Mouse (Mus musculus): ENCODE data around the gene Srd5a2. TPM values are rescaled to one million over a fixed set of nuclear protein-coding genes. Genes with fewer than 3 reads are reported as not detected.
A peak's percentile ranks its signal among the peaks of the same experiment; 100 is the strongest.

The Srd5a2 gene
- total RNA-seq, 2 experiments from 2014 or later: 0.23 TPM; not detected in 1

DNA sequence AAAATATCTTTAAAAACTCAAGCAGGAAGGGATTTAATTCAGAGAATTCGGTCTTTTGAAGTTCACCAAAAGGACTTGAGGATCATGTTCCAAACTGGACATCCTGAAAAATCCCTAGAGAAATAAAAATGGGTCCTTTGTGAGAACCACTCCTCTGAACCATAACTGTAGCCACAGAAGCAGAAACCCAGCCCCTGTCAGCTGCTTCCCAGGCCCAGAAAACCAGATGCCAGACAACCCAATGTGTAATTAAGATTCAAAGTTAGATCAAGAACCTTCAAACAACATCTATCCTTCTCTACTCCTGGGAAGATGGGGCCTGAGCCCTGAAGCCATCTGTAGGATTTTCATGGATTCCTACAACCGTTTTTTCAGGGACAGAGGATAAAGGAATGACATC lies 61.1 kb downstream of the Srd5a2 start:
- no peak for DNase-seq (ENCODE audit: low spot score)

DNA sequence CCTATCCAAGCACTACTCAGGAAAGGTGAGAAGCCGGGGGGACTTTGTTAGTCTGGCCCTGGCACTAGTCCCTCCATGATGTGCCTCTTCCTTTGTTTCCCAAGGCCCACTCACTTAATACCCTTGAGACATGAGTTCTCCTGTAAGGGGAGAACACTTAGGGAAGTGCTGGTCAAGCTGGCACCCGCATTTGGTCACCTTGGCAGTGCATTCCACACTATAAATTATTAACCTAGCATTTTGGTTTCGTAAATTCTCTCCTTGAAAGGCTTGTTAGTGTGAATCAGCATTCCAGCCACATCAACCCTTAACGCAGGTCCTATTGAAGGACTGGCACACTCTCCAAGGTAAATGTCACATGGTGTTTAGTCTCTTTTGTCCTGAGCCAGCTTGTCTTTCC lies 61.8 kb downstream of the Srd5a2 start:
- no peak for DNase-seq (ENCODE audit: low spot score)

GRCm38 (mm10) chr17:73984508-73984907 lies 63.2 kb downstream of the Srd5a2 start:
- no peak for DNase-seq (ENCODE audit: low spot score)

- no peak for DNase-seq (ENCODE audit: low spot score)
These were observed 64.8 kb downstream of the Srd5a2 start for GRCm38 (mm10) chr17:73982871-73983270.

DNA sequence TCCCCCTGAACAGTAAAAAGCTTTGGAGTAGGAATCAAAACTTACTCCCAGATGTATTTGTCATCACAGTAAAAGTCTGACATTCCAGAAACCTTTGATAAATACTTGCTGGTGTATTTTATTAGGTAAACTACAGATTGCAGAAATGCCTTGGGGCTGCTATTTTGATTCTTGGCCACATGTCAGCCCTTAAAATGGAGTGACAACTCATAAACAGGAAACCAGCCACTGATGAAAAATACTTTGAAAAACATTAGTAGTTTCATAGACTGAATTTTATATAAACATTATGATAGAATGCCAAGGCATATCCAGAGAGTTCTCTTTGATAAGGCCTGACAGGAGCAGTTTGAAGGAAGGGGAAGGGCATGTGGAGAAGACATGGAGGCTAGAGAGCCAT lies 71.7 kb downstream of the Srd5a2 start:
- no peak for DNase-seq (ENCODE audit: low spot score)

DNA sequence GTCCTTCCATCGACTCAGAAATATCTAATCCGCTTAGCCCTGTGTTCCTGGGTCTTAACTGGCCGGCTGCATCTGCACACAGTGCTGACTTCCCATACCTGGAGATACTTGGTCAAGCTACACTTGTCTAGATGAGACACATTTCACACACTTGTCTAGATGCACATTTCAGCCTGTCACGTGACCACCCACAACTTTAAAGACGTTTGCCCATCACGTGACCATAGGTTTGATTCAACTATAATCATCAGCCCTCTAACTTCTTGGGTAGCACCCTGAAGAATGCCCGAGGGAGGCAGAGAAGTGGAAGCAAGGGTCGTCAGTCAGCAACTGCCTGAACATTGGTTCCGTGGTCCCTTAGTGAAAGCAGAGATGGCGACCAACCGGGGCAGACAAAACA lies 75.1 kb downstream of the Srd5a2 start:
- DNase-seq (ENCODE audit: low spot score): no peak

GRCm38 (mm10) chr17:73971291-73971690 lies 76.4 kb downstream of the Srd5a2 start:
- no peak for DNase-seq (ENCODE audit: low spot score)

DNA sequence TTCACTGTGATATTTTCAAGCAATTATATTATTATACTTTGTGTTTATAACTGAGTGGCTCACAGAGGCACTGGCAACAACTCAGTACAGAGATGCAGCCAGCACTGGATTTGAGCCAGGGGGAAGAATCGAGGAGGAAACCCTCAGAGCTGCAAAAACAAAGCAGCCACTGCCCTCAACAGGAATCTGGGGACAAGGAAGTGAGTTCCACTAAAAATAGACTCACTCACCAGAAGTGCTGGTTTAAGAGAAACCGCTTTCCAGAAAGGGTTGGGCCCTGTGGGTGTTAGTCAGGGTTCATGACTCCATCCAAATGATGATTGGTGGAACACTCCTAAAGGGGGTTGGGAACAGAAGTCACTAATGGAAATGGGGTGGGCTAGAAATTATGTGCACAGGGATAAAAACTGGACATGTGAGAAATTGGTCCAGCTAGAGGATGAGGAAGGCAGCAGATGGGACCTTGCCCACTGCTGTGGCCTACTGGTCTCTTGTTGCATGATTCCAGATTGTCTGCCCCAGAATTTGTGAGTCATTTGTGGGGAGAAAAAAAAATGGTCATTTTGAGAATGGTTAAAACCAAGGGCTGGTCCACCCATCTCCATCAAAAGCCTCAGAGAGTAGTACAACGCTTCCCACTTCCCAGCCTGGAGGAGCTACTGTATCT lies 77.2 kb downstream of the Srd5a2 start:
- DNase-seq (ENCODE audit: low spot score): peak; percentile 86

Other genes starting within 250 kb of the Srd5a2 start
- 1 to 10 TPM; 5.9 to 6.3 TPM for gene Ehd3, start 243.8 kb downstream of the Srd5a2 start, total RNA-seq (2021)
- 10 to 100 TPM; 41.3 to 60.9 TPM for gene Xdh, start 97.7 kb downstream of the Srd5a2 start, total RNA-seq (2021)
- 10 to 100 TPM; 46.8 to 51.8 TPM for gene Memo1, start 247.6 kb upstream of the Srd5a2 start, total RNA-seq (2021)

All from gastrocnemius, adult 18-20 months (tissue).